Mouse (Mus musculus): ENCODE measurements around the gene Npdc1.

- TF ChIP-seq CTCF (IDR thresholded peaks at IDR 0.05; ENCODE audit: insufficient read depth, low read depth, low read length) (no peak), POLR2A (IDR thresholded peaks at IDR 0.05; ENCODE audit: insufficient read depth, low read depth, low read length) (no peak)
Observed at GRCm38 (mm10) chr2:25431308-25431855, 32.2 kb downstream of the Npdc1 start.

Data from olfactory bulb, adult 2 months (tissue).